Mouse (Mus musculus): Measurements from ENCODE around the gene Mier2. TPM values are rescaled to one million over a fixed set of nuclear protein-coding genes. Genes with fewer than 3 reads are reported as not detected.

Mier2 gene
- polyA plus RNA-seq (2015; fragmentation: Nextera tagmentation; extraction: Ambion mirVana), result 20.5 and 21.5 TPM in 2 replicates

- Histone ChIP-seq H3K36me3 (ENCODE audit: insufficient read depth, low read length) (no peaks in the 10 kb centered on the region), H3K4me3 (ENCODE audit: low read depth, low read length) (peak within 1 kb of the TSS; percentile 79), H3K27ac (ENCODE audit: low read length) (no peak within 1 kb of the TSS), H3K27me3 (replicated peaks; ENCODE audit: insufficient read depth, low read length) (no peaks in the 10 kb centered on the region), H3K4me1 (ENCODE audit: insufficient read depth, low read depth, low read length) (peaks cover 8% of the 10 kb centered on the region; the same call in 1 of the 2 replicates), H3K9ac (replicated peaks; ENCODE audit: low read depth) (peak within 1 kb of the TSS; percentile 72), H3K9me3 (ENCODE audit: low read length) (no peaks in the 10 kb centered on the region), H3K4me2 (replicated peaks; ENCODE audit: low read depth, low read length) (peak within 1 kb of the TSS; percentile 95)
- TF ChIP-seq EP300 (IDR thresholded peaks at IDR 0.05) (no peak), CTCF (IDR thresholded peaks at IDR 0.05) (no peak)
- 4% methylated on average over 86 of the region's 108 CpGs for WGBS
- peak; percentile 87 for ATAC-seq
- peak; percentile 80 for DNase-seq (ENCODE audit: low spot score)
These were observed at the start of gene Mier2 for GRCm38 (mm10) chr10:79554330-79555237. Gene Mier2 (minus strand): TSS chr10:79555199.

- no peak for TF ChIP-seq CTCF (IDR thresholded peaks at IDR 0.05)
- TF ChIP-seq EP300 (IDR thresholded peaks at IDR 0.05), result no peak
- no peak for ATAC-seq
- Histone ChIP-seq H3K4me2 (replicated peaks; ENCODE audit: low read depth, low read length) (no peak overlapping the region), H3K27me3 (replicated peaks; ENCODE audit: insufficient read depth, low read length) (no peaks in the 10 kb centered on the region), H3K4me1 (ENCODE audit: insufficient read depth, low read depth, low read length) (no peaks in the 10 kb centered on the region), H3K27ac (ENCODE audit: low read length) (no peak overlapping the region), H3K9me3 (ENCODE audit: low read length) (no peaks in the 10 kb centered on the region), H3K9ac (replicated peaks; ENCODE audit: low read depth) (no peak overlapping the region), H3K4me3 (ENCODE audit: low read depth, low read length) (no peak overlapping the region), H3K36me3 (ENCODE audit: insufficient read depth, low read length) (no peaks in the 10 kb centered on the region)
- DNase-seq (ENCODE audit: low spot score), result no peak
- WGBS, result 78% methylated on average over 4 of the region's 4 CpGs
These were observed 42.9 kb upstream of the Mier2 start for GRCm38 (mm10) chr10:79597936-79598230.

- Histone ChIP-seq H3K36me3 (ENCODE audit: insufficient read depth, low read length) (no peaks in the 10 kb centered on the region), H3K4me2 (replicated peaks; ENCODE audit: low read depth, low read length) (no peak overlapping the region), H3K4me1 (ENCODE audit: insufficient read depth, low read depth, low read length) (no peaks in the 10 kb centered on the region), H3K9ac (replicated peaks; ENCODE audit: low read depth) (no peak overlapping the region), H3K27me3 (replicated peaks; ENCODE audit: insufficient read depth, low read length) (no peaks in the 10 kb centered on the region), H3K4me3 (ENCODE audit: low read depth, low read length) (no peak overlapping the region), H3K9me3 (ENCODE audit: low read length) (no peaks in the 10 kb centered on the region), H3K27ac (ENCODE audit: low read length) (no peak overlapping the region)
- no peak for ATAC-seq
- TF ChIP-seq EP300 (IDR thresholded peaks at IDR 0.05) (no peak), CTCF (IDR thresholded peaks at IDR 0.05) (no peak)
- 33% methylated on average over 13 of the region's 13 CpGs for WGBS
- DNase-seq (ENCODE audit: low spot score), result no peak
These were observed 42.3 kb upstream of the Mier2 start for GRCm38 (mm10) chr10:79597051-79597935.

GRCm38 (mm10) chr10:79595590-79595929 is 40.6 kb upstream of the Mier2 start:
- Histone ChIP-seq H3K4me1 (ENCODE audit: insufficient read depth, low read depth, low read length) (no peaks in the 10 kb centered on the region), H3K36me3 (ENCODE audit: insufficient read depth, low read length) (no peaks in the 10 kb centered on the region), H3K4me2 (replicated peaks; ENCODE audit: low read depth, low read length) (no peak overlapping the region), H3K9me3 (ENCODE audit: low read length) (no peaks in the 10 kb centered on the region), H3K9ac (replicated peaks; ENCODE audit: low read depth) (no peak overlapping the region), H3K27me3 (replicated peaks; ENCODE audit: insufficient read depth, low read length) (no peaks in the 10 kb centered on the region), H3K4me3 (ENCODE audit: low read depth, low read length) (no peak overlapping the region), H3K27ac (ENCODE audit: low read length) (no peak overlapping the region)
- WGBS, result 53% methylated on average over 8 of the region's 8 CpGs
- DNase-seq (ENCODE audit: low spot score) (no peak), ATAC-seq (no peak)
- TF ChIP-seq CTCF (IDR thresholded peaks at IDR 0.05), result no peak
- TF ChIP-seq EP300 (IDR thresholded peaks at IDR 0.05), result no peak

GRCm38 (mm10) chr10:79594872-79595589 is 40.0 kb upstream of the Mier2 start:
- no peak overlapping the region for H3K9ac ChIP-seq (replicated peaks; ENCODE audit: low read depth)
- no peak overlapping the region for H3K27ac ChIP-seq (ENCODE audit: low read length)
- ATAC-seq (peak; percentile 78), DNase-seq (ENCODE audit: low spot score) (peak; percentile 82)
- 15% methylated on average over 17 of the region's 17 CpGs for WGBS
- no peak overlapping the region for H3K4me3 ChIP-seq (ENCODE audit: low read depth, low read length)
- no peaks in the 10 kb centered on the region for H3K36me3 ChIP-seq (ENCODE audit: insufficient read depth, low read length)
- H3K9me3 ChIP-seq (ENCODE audit: low read length), result no peaks in the 10 kb centered on the region
- no peaks in the 10 kb centered on the region for H3K27me3 ChIP-seq (replicated peaks; ENCODE audit: insufficient read depth, low read length)
- no peak overlapping the region for H3K4me2 ChIP-seq (replicated peaks; ENCODE audit: low read depth, low read length)
- TF ChIP-seq EP300 (IDR thresholded peaks at IDR 0.05), result no peak
- peak; percentile 92 for TF ChIP-seq CTCF (IDR thresholded peaks at IDR 0.05)
- H3K4me1 ChIP-seq (ENCODE audit: insufficient read depth, low read depth, low read length), result no peaks in the 10 kb centered on the region

- Histone ChIP-seq H3K36me3 (ENCODE audit: insufficient read depth, low read length) (no peaks in the 10 kb centered on the region), H3K4me2 (replicated peaks; ENCODE audit: low read depth, low read length) (no peak overlapping the region), H3K27ac (ENCODE audit: low read length) (no peak overlapping the region), H3K27me3 (replicated peaks; ENCODE audit: insufficient read depth, low read length) (no peaks in the 10 kb centered on the region), H3K9me3 (ENCODE audit: low read length) (no peaks in the 10 kb centered on the region), H3K4me1 (ENCODE audit: insufficient read depth, low read depth, low read length) (no peaks in the 10 kb centered on the region), H3K4me3 (ENCODE audit: low read depth, low read length) (no peak overlapping the region), H3K9ac (replicated peaks; ENCODE audit: low read depth) (no peak overlapping the region)
- WGBS, result 36% methylated on average over 6 of the region's 6 CpGs
- TF ChIP-seq EP300 (IDR thresholded peaks at IDR 0.05), result no peak
- ATAC-seq (no peak), DNase-seq (ENCODE audit: low spot score) (no peak)
These were observed 39.1 kb upstream of the Mier2 start for GRCm38 (mm10) chr10:79594111-79594510.
